Mouse (Mus musculus) T-helper 2 cell (primary cell): ENCODE results near the gene Sfrp2.

Source experiments
- in situ Hi-C: fragments of 300-600 bp; cut with MboI, MseI; formaldehyde crosslinking; loops from one replicate; pipeline ENCODE4 v1.15.1; 2025; ENCODE audit warnings: high pct_unique_total_duplicates

Sfrp2 gene

DNA sequence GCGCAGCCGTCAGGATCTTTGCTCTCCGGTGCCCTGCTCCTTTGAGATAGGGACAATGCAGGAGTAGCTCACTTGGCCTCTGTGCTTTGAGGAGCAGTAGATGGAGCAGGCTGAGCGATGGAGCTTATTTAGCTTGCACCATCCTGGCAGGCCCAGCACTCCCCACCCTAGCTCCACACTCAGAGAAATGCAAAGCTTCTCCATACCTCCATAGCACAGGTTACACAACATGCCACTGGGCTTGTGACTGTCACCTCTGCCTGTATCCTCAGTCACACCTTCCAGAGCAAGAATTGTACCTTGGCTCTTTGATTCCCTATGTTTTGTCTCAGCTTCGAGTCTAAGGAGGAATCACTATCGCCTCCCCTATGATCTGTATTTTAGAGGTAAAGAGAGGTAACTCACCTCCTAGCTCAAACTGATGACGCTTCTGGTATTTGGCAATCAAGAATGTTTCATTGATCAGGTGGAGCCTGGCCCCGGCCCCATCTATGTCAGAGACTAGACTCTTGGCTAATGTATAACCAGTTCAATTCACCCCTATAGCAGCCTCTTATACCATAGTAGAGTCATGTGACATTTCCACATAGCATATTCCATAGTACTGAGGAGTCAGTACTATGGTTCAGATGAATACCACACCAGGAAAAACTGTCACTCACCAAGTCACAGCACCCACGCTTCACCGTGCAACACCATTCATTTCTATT lies 5.2 kb downstream of the Sfrp2 start:
- in situ Hi-C loops = loop anchor here (10.0 kb wide), 1 partner anchor 1827 kb away; no protein-coding TSS in a partner anchor

DNA sequence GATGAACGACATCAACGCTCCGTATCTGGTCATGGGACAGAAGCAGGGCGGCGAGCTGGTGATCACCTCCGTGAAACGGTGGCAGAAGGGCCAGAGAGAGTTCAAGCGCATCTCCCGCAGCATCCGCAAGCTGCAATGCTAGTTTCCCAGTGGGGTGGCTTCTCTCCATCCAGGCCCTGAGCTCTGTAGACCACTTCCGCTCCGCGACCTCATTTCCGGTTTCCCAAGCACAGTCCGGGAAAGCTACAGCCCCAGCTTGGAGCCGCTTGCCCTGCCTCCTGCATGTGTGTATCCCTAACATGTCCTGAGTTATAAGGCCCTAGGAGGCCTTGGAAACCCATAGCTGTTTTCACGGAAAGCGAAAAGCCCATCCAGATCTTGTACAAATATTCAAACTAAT lies 7.2 kb downstream of the Sfrp2 start:
- in situ Hi-C loops = loop anchor here (10.0 kb wide), 1 partner anchor 1828 kb away; no protein-coding TSS in a partner anchor

DNA sequence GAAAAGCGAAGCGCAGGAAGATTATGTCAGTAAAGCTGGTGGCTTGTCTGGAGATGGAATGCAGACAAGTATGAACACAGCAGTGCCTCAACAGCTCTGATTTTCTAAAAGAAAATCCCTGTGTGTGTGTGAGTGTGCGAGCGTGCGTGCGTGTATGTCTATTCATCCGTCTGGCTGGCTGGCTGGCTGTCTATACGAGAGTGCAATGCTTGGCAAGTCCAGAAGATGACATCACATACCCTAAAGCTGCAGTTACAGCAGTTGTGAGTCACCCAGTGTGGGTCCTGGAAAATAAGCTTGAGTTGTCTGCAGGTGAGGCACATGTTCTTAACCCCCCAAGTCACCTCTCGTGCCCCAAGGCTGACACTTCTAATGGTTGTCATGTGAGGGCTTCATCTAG lies 9.3 kb downstream of the Sfrp2 start:
- in situ Hi-C loops = loop anchor here (10.0 kb wide), 1 partner anchor 1831 kb away; no protein-coding TSS in a partner anchor

DNA sequence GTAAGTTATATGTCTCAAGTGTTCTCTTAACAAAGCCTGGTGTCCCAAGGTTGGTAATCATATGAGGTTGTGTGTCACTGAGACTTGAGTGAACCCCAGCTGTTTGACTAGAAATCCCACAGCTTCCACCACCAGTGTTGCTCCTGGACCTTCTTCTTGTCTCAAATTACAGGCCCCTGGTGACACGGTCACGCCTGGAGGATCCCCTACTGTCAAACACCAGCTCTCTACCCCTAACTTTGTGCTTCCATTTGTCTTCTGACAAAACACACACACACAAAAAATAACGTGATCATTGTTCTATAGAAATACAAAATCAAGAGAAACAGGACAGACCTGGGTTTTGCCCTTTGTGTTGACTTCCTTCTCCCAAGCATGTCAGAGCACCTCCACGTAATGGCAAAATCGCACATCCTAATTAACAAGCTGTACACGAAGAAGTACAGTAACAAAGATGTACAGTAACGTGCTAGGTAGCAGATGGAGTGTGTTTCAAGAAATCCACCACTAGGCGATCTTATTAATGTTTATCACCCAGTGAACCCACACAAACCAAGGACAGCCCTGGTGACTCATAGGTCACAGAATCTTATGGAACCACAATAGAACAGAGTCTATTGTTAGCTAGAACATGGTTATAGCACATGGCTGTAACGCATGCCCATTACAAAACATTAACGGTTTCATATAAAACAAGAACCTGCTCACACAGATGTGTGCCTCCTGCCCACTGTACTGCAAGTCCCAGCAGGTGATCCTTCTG lies 15.5 kb downstream of the Sfrp2 start:
- in situ Hi-C loops = no loop called here

DNA sequence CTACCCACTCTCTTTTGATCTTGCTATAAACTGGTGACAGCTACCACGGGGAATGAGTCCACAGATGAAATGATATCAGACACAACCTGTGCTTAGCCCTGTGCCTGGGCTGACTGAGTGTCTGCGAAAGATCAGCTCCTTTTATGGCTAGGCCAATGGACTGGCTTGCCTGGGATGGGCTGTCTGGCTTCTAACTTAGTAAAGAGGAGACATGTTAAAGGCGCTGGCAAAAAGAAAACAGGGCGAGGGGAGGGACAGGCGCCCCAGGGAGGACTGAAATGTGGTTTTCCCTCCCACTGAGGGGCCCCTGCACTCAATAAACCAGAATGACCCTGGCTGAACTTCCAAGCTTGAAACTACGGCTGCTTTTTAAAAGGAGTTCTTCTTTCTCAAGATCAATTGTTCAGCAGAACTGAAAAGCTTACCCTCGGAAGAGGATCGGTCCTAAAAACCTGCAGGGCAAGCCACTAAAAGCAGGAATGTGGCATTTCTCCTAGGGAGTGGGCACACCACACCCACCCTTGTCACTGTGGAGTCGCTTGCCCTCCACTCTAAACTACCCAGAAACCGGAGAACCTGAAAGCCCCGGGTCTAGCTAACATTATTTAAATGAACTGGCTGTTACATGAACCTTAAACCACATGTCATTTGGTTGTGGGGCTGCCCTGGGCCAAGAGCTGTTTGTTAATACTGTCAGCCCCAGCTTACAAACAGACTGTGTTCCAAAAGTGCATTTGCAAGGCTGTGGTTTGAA lies 17.8 kb downstream of the Sfrp2 start:
- in situ Hi-C loops = no loop called here

DNA sequence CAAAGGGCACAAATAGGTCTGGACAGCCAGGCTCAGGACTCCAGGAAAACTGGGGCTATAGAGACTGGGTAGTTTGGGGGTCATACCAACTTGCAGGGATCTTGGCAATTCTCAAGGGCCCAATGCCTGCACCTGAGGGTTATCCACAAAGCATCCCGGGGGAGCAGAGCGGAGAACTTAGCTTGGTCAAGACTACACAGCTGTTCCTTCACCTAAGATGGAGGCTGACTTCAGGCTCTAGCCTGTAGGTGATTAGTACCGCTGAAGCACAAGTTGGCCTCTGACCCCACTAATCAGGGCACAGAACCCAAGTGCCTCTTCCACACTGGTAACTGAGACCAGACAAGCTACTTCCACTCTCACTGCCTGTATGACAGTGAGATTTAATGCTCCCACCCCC lies 18.6 kb downstream of the Sfrp2 start:
- in situ Hi-C loops = no loop called here

DNA sequence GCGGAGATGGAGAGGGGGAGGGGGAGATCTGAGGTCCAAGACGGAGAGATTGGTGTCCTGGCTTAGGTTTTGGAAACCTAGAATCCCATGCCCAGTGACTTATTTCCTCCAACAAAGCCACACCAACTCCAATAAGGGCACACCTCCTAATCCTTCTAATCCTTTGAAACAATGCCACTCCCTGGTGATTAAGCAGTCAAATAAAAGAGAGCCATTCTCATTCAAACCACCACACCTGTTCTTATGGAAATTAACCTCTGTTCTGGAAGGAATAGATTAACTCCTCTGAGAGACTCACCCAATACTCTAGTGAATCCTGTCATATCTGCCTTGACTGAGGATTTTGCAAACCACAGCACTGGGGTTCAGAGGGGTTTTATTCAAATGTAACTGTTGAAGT lies 21.0 kb downstream of the Sfrp2 start:
- in situ Hi-C loops = no loop called here

DNA sequence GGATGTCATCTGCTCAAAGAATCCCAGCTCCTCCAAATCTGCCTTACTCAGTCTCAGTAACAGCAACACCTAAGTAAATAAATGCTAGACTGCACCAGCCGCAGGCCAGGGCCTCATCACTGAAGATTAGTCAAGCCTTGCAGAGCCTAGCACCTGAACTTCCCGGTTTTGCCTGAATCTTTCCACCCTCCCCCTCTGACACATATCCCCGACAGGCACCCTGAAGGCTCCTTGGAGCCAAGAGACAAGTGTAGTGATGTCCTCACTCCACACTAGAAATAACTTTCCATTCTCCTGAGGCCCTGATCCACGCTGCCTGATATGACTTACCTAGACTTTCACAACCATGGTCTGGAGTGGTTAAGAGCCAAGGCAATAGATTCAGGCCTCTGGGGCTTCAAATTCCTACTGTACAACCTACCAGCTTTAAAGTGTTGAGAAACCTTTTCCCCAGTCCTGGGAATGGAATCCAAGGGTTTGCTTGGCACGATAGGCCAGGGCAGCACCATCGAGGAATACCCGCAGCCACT lies 21.7 kb downstream of the Sfrp2 start:
- in situ Hi-C loops = no loop called here

DNA sequence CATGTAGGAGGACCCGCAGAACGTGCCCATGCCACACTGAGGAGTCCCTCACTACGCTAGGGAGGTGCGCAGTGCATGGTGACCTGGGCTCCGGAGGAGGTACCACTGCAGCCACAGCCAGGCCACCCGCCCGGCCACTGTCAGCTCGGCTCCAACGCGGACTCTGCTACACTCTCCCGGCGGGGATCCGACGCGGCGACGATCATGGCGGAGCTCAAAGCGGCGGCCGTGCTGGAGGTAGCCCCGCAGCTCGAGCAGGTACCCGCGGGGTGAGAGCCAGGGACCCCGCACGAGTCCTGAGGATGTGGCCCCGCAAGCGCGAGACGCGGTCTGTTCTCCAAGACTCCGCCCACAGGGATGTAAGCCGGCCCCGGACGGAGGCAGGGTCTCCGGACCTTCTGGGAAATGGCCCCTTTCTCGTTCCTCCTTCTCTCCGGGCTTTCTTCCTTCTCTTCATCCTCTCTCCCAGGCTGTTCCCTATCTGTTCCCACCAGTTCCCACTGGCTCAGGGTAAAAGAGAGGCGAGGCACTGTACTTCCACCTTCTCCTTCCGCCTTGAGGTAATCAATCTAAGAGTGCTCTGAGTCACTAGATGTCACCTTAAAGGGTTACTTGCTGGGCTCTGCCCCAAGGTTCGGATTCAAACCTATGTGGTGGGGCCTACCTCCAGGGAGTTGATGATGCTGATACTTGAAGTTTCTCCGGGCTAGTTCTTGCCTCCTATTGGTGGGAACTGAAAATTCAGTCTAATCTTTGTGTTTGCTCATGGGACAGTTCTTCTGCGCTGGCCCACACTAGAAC lies 23.7 kb downstream of the Sfrp2 start:
- in situ Hi-C loops = no loop called here

DNA sequence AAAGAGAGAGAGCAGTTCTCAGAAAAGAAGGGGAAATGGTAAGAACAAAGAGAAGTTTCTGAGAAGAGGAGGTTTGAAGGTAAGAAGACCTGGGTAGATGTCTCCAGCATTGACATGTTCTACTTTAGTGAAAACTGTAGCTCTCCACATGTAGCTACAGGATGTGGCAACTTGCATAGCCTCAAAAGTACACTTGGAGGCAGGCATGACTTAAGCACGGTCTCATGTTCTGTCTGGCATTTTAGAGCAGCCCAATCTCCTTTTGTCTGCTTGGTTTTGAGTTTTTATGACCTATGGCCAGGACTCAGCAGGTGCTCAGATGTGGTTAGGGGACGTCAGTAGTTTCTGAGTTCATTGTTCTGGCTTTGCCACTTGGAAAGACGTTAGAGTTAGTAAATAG lies 25.3 kb downstream of the Sfrp2 start:
- in situ Hi-C loops = no loop called here

DNA sequence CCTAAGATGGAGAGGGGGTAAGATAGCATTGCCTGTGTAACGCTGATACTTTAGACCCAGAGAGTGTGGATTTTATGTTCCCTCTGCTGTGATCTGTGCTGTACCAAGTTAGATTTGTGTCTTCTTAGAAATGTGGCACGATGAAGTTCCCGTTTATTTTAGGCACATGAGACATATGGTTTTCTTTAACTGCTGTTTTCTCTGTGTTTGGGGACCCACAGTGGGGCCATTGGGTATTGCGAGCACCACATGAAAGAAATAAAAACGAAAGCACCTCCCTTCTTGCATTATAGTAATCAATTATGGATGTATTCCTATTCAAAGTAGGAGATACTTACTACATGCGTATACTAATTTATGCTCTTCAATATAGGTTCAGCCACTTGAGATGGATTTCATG lies 31.0 kb downstream of the Sfrp2 start:
- in situ Hi-C loops = no loop called here

DNA sequence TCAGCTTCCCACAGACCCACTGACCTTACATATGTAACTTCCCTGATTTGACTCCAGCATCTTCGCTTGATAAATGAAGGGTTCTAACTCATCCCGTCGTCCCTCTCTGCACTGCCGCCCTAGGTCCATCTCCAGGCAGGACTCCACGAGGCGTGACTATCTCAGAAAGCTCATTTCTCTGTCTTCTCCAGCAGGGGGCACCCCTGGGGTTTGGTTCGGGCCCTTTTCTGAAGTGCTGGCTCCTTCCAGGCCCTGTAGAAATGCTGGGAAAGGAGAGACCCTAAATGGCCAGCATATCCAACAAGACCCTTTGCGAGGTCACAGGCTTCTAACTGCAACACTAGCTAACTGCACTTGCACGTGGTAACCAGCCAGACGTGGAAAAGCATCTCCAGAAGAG lies 31.7 kb downstream of the Sfrp2 start:
- in situ Hi-C loops = no loop called here

DNA sequence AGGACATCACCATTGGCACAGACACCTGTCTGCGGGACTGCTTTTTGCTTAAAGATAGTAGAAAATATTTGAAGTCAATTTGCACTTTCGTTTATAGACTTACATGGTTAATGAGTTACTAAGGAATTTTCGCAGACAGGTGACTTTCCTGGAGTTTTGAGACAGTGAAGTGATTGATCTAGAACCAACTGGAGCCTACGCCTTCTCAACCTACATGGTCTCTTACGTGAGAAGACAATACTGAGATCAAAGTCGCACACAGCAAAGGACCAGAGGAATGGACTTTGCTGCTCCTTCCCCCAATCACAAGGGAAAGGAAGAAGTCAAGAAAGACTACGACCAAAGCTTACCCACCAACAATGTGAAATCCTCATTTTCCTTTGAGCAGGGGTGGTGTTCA lies 33.4 kb downstream of the Sfrp2 start:
- in situ Hi-C loops = no loop called here

DNA sequence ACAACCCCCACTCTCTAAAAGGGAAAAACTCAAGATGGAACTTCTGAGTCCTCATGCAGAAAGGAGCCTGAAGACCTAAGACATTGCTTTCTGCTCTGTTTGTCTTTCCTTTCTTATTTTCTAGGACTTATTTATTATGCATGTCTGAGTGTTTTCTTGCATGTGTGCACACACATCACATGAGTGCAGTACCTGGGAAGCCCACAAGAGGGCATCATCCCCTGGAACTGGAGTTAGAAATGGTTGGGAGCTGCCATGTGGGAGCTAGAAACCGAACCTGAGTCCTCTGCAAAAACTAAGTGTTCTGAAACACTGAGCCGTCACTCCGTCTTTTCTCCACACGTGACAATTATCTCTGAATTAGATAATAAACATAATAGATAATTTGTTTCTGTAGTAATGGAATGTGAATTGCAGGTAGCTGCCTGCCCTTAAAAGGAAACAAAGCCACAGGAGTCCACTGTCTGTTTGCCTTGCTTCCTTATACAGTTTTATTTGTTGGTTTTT lies 35.6 kb downstream of the Sfrp2 start:
- in situ Hi-C loops = no loop called here

DNA sequence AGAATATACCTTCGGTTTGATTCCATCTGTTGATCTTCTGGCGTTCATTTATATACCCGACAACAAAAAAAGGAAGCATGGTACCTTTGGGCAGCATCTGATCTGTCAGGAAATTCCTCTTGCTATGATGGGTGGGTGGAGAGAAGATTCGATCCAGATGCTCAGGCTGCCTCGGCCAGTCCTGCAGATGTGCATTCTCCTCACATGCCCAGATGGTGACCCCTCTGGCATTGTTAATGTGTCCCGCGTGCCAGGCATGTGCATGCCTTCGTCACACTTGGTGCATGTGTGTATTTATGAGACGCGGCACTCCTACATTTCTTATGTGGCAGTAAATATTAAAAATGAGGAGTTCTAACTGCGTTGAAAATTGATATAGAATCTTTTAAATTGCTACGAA lies 42.4 kb downstream of the Sfrp2 start:
- in situ Hi-C loops = no loop called here

DNA sequence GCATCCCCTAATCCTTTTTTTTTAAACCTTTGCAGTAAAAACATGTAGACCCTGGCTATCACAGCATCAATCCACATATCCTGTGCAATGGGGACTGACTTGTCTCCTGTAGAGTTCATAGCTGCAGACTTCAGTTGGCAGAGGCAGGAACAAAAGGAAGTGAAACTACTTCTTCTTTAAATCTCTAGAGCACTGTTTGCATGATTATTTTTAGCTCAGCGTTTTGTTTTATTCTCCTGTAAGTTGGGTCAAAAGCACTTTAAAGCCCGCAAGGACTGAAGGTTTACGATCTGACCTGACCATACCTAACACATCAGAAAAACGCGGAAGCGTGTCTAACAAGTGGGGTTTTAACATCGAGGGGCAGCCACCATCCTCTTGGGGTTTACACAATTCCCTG lies 45.9 kb downstream of the Sfrp2 start:
- in situ Hi-C loops = no loop called here

DNA sequence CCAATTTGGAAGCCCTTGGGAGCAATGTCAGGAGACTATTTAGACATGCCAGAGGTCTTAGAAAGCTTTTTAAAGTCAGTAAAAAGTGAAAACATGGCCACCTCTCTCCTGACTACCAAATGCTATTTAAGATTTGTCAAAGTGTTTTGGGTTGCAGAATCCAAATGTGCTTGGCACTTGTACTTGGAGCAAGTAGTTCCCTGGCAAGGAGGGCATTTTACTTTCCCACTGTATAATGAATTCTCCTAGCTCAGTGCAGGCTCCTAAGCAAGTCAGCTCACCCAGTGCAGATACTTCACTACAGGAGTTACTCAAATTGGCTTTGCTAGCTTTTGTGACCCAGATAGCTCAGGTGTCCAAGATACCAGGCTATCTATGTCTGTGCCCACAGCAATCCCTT lies 46.7 kb downstream of the Sfrp2 start:
- in situ Hi-C loops = no loop called here

DNA sequence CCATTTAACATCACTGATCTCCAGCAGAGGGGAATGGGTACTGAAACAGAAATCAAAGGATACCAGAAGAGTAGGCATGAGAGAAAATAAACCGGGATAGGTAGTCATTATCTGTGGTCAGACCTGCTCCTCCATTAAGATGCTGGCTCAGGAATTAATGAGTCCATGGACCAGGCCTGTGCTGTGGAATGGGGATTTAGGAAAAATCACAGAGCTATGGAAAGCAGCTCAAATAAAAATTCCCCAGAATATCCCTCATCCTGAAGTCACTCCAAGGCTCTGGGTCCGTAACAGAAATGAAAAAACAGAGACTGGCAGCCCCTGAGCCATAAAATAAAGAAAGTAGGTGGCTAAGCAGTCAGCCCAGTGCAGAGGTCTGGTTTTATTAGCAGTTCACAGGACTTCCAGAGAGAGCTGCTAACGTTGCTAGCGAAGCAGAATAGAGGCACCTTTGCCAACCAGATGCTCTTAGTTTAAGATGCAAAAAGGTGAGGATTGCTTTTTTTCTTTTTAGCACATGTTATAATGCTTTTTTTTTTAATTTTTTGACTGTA lies 50.3 kb downstream of the Sfrp2 start:
- in situ Hi-C loops = no loop called here

DNA sequence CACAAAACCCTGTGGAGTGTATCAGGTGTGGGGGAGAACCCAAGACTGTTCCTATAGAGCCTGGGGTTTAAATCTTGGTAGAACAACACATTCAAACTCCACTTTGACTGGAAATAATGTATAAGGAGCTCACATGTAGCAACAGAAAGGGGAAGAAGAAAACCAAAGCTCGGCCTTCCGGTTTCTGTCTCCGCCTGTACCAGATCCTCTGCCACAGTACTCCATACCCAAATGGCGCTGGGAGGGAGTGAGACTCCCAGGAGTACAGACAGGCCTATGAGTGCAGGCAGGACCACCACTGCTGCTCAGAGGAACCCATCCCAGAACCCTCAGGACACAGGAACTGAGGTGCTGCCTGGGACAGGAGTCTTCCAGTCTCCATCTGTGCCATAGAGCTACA lies 57.7 kb downstream of the Sfrp2 start:
- in situ Hi-C loops = no loop called here
